Mouse (Mus musculus) large intestine, adult 2 months (tissue): ENCODE measurements around the gene Rere. TPM values are rescaled to one million over a fixed set of nuclear protein-coding genes. Genes with fewer than 3 reads are reported as not detected.
"Not testable (repeated sequence)": the region's sequence is repeated elsewhere in the genome, so short reads cannot be mapped to it uniquely, and the experiment has no call there.

ENCODE experiments used
- DNase-seq: peaks from one replicate; pipeline ENCODE4 v3.0.0-alpha.2; 2012; ENCODE audit warnings: low read depth, low spot score
- WGBS: fragments of 180-500 bp; shearing (Covaris S2); methylation state at CpG from one replicate; pipeline ENCODE4 v1.1.7; 2018; 5-methylcytosine and 5-hydroxymethylcytosine counted together
- polyA plus RNA-seq: library from polyadenylated mRNA; depleted of rRNA; stranded (reverse); fragments of >200 nt; gene quantifications from 2 replicates; pipeline ENCODE4 v1.2.3, GENCODE M21; 2012

Rere gene
- polyA plus RNA-seq, 1 experiment: 29.4 TPM

- DNase-seq: no peak
- 6% methylated on average over 3 of the region's 3 CpGs for WGBS
Measured at GRCm38 (mm10) chr4:150583777-150584135, 302.3 kb downstream of the Rere start.

GRCm38 (mm10) chr4:150585800-150586199 lies 304.4 kb downstream of the Rere start:
- WGBS: 67% methylated on average over 2 of the region's 2 CpGs
- DNase-seq: no peak

GRCm38 (mm10) chr4:150586275-150586674 lies 304.8 kb downstream of the Rere start:
- DNase-seq: no peak
- 72% methylated on average over 5 of the region's 5 CpGs for WGBS

GRCm38 (mm10) chr4:150587597-150588299 lies 306.3 kb downstream of the Rere start:
- no peak for DNase-seq
- 18% methylated on average over 8 of the region's 8 CpGs for WGBS

GRCm38 (mm10) chr4:150588300-150588621 lies 306.8 kb downstream of the Rere start:
- WGBS: 11% methylated on average over 2 of the region's 2 CpGs
- no peak for DNase-seq

- 18% methylated on average over 3 of the region's 3 CpGs for WGBS
- DNase-seq: no peak
Measured at GRCm38 (mm10) chr4:150590621-150591282, 309.3 kb downstream of the Rere start.

- no peak for DNase-seq
- WGBS: 71% methylated on average over 4 of the region's 4 CpGs
Measured at GRCm38 (mm10) chr4:150591602-150592001, 310.2 kb downstream of the Rere start.

- no peak for DNase-seq
- 37% methylated on average over 6 of the region's 6 CpGs for WGBS
Measured at GRCm38 (mm10) chr4:150592087-150592486, 310.6 kb downstream of the Rere start.

GRCm38 (mm10) chr4:150593473-150594217 lies 312.2 kb downstream of the Rere start:
- WGBS: 42% methylated on average over 4 of the region's 4 CpGs
- no peak for DNase-seq

- DNase-seq: no peak
- WGBS: 72% methylated on average over 4 of the region's 4 CpGs
Measured at GRCm38 (mm10) chr4:150594298-150594829, 312.9 kb downstream of the Rere start.

GRCm38 (mm10) chr4:150595071-150595470 lies 313.6 kb downstream of the Rere start:
- 63% methylated on average over 3 of the region's 3 CpGs for WGBS
- no peak for DNase-seq

- DNase-seq: no peak
Measured at GRCm38 (mm10) chr4:150595991-150596390, 314.5 kb downstream of the Rere start.

GRCm38 (mm10) chr4:150598686-150599085 lies 317.2 kb downstream of the Rere start:
- WGBS: 20% methylated on average over 1 of the region's 1 CpGs

More at GRCm38 (mm10) chr4:150595991-150596390, 314.5 kb downstream of the Rere start:
- 59% methylated on average over 5 of the region's 5 CpGs for WGBS

GRCm38 (mm10) chr4:150599119-150599992 lies 317.9 kb downstream of the Rere start:
- no peak for DNase-seq
- WGBS: 32% methylated on average over 3 of the region's 3 CpGs

More at GRCm38 (mm10) chr4:150598686-150599085, 317.2 kb downstream of the Rere start:
- no peak for DNase-seq

GRCm38 (mm10) chr4:150600503-150600902 lies 319.1 kb downstream of the Rere start:
- 93% methylated on average over 2 of the region's 2 CpGs for WGBS
- DNase-seq: not testable (repeated sequence)

GRCm38 (mm10) chr4:150601489-150601888 lies 320.0 kb downstream of the Rere start:
- WGBS: 82% methylated on average over 10 of the region's 10 CpGs
- DNase-seq: no peak

- DNase-seq: no peak
- 97% methylated on average over 1 of the region's 1 CpGs for WGBS
Measured at GRCm38 (mm10) chr4:150603366-150604061, 322.1 kb downstream of the Rere start.

GRCm38 (mm10) chr4:150605804-150606203 lies 324.4 kb downstream of the Rere start:
- WGBS: 87% methylated on average over 3 of the region's 3 CpGs

More at GRCm38 (mm10) chr4:150605804-150606203, 324.4 kb downstream of the Rere start:
- no peak for DNase-seq
